ENCODE assay signal across 17 mouse cellular contexts in the genomic region with DNA sequence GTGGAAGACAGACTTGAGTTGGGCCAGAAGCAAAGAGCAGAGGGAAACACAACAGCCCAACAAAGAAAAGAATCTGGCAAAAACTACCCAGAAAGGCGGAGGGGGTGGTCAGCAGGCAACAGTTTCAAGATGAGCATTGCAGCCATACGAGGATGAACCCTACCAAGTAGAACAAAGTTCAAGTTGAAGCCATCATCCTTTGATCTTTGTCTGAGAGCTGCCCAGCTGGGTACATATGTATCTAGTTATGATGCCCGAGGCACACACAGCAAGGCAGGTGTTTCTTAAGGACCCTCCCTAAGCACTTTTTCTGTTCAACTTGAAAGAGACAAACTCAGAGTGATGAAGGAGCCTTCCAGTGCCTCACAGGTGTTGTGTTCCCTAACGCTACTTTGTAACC.
"Had no signal": no experiment of that assay in that cellular context is flagged by ENCODE, and none has a peak within 500 bp of the region (broad histone marks: within the 10 kb centered on the region; RNA-seq: fewer than 3 reads in every experiment).

No protein-coding gene starts in this region.

- DNase-seq: lung, adult 2 months; lung, postnatal 14 days; lung, postnatal 36 days; right cerebral cortex, postnatal 14 days; thymus, postnatal 25 days; thymus, postnatal 4 days had no signal

- H3K36me3 ChIP-seq: midbrain, embryonic 13.5 days; midbrain, embryonic 15.5 days; neural tube, embryonic 12.5 days; stomach, embryonic 15.5 days had no signal

- H3K9me3 ChIP-seq: lung, embryonic 15.5 days; megakaryocyte, embryonic 14.5 days; midbrain, embryonic 15.5 days; neural tube, embryonic 12.5 days; stomach, embryonic 15.5 days had no signal

- H3K27ac ChIP-seq: liver, embryonic 14.5 days; lung, embryonic 15.5 days; macrophage; midbrain, embryonic 13.5 days; midbrain, embryonic 15.5 days; neural tube, embryonic 12.5 days; stomach, embryonic 15.5 days; stomach, postnatal 0 days had no signal

- H3K27me3 ChIP-seq: lung, embryonic 15.5 days; megakaryocyte, embryonic 14.5 days; midbrain, embryonic 13.5 days; midbrain, embryonic 15.5 days; neural tube, embryonic 12.5 days; stomach, embryonic 15.5 days had no signal

- H3K4me2 ChIP-seq: lung, embryonic 15.5 days; midbrain, embryonic 11.5 days; midbrain, embryonic 13.5 days; midbrain, embryonic 15.5 days; neural tube, embryonic 12.5 days; stomach, embryonic 15.5 days had no signal

- H3K9ac ChIP-seq: liver, embryonic 14.5 days; lung, embryonic 15.5 days; midbrain, embryonic 13.5 days; midbrain, embryonic 15.5 days; neural tube, embryonic 12.5 days; stomach, embryonic 15.5 days had no signal

- H3K4me3 ChIP-seq: lung, embryonic 15.5 days; megakaryocyte, embryonic 14.5 days; midbrain, embryonic 13.5 days; midbrain, embryonic 15.5 days; neural tube, embryonic 12.5 days; stomach, embryonic 15.5 days had no signal

- ATAC-seq: lung, postnatal 0 days; midbrain, embryonic 13.5 days; midbrain, embryonic 15.5 days had no signal
